8 mouse cellular contexts compared by ENCODE assay signal in genomic region chr16:90829894-90830685, GRCm38 (mm10). TPM values are rescaled to one million over a fixed set of nuclear protein-coding genes. Genes with fewer than 3 reads are reported as not detected.
A peak's percentile ranks its signal among the peaks of the same experiment; 100 is the strongest.
DNase-seq lines count a peak whose midpoint lies in the region; ATAC-seq and TF ChIP-seq lines count a peak whose summit lies in the region.

No protein-coding gene starts in this region.

- no peak overlapping the region for H3K27ac ChIP-seq in hindbrain, embryonic 12.5 days
- peak overlapping the region; percentile 40 for H3K27ac ChIP-seq in lung, embryonic 16.5 days (ENCODE audit: low read length)
- H3K27ac ChIP-seq in thymus, adult 2 months (ENCODE audit: control insufficient read depth, insufficient read depth, low read length) = no peak overlapping the region

- no peak for TF ChIP-seq POLR2A in thymus, adult 2 months (IDR thresholded peaks at IDR 0.05; ENCODE audit: control insufficient read depth, extremely low read depth, insufficient read depth, low read length, poor library complexity)

- under 1% methylated on average over 43 of the region's 45 CpGs for WGBS in hindbrain, embryonic 12.5 days
- under 1% methylated on average over 41 of the region's 45 CpGs for WGBS in lung, embryonic 16.5 days
- WGBS in thymus, adult 2 months = 2% methylated on average over 45 of the region's 45 CpGs

- peaks cover 36% of the 10 kb centered on the region for H3K4me1 ChIP-seq in hindbrain, embryonic 12.5 days
- H3K4me1 ChIP-seq in lung, embryonic 16.5 days (replicated peaks; ENCODE audit: control insufficient read depth, insufficient read depth, low read length) = peaks cover 19% of the 10 kb centered on the region
- no peaks in the 10 kb centered on the region for H3K4me1 ChIP-seq in thymus, adult 2 months (replicated peaks; ENCODE audit: control insufficient read depth, insufficient read depth, low read length)

- no peaks in the 10 kb centered on the region for H3K9me3 ChIP-seq in hindbrain, embryonic 12.5 days (replicated peaks)
- no peaks in the 10 kb centered on the region for H3K9me3 ChIP-seq in lung, embryonic 16.5 days (ENCODE audit: control insufficient read depth, low read length)

- peak overlapping the region; percentile 98 for H3K4me2 ChIP-seq in hindbrain, embryonic 12.5 days (replicated peaks)
- peak overlapping the region; percentile 99 for H3K4me2 ChIP-seq in lung, embryonic 16.5 days (ENCODE audit: low read depth, low read length)

- TF ChIP-seq CTCF in thymus, adult 2 months (IDR thresholded peaks at IDR 0.05; ENCODE audit: borderline replicate concordance, control insufficient read depth, extremely low read depth, insufficient read depth, low read length, poor library complexity) = no peak

- ATAC-seq in hindbrain, embryonic 12.5 days (ENCODE audit: low FRiP score) = peak; percentile 67
- ATAC-seq in lung, embryonic 16.5 days (ENCODE audit: low read depth) = peak; percentile 88

- peak overlapping the region; percentile 55 for H3K4me3 ChIP-seq in hindbrain, embryonic 12.5 days
- H3K4me3 ChIP-seq in lung, embryonic 16.5 days (ENCODE audit: low read length) = peak overlapping the region; percentile 61
- peak overlapping the region; percentile 33 for H3K4me3 ChIP-seq in thymus, adult 2 months (ENCODE audit: control insufficient read depth, insufficient read depth, low read length)

- H3K9ac ChIP-seq in hindbrain, embryonic 12.5 days = peak overlapping the region; percentile 62
- peak overlapping the region; percentile 72 for H3K9ac ChIP-seq in lung, embryonic 16.5 days (ENCODE audit: low read length)

- H3K27me3 ChIP-seq in hindbrain, embryonic 12.5 days = peaks cover 51% of the 10 kb centered on the region
- H3K27me3 ChIP-seq in lung, embryonic 16.5 days (ENCODE audit: control insufficient read depth, insufficient read depth, low read depth, low read length) = peaks cover 11% of the 10 kb centered on the region
- peaks cover 7% of the 10 kb centered on the region; the same call in 1 of the 2 replicates for H3K27me3 ChIP-seq in thymus, adult 2 months (ENCODE audit: control insufficient read depth, insufficient read depth, low read length)

- H3K36me3 ChIP-seq in hindbrain, embryonic 12.5 days = no peaks in the 10 kb centered on the region
- H3K36me3 ChIP-seq in lung, embryonic 16.5 days (ENCODE audit: control insufficient read depth, insufficient read depth, low read length) = no peaks in the 10 kb centered on the region
- no peaks in the 10 kb centered on the region for H3K36me3 ChIP-seq in thymus, adult 2 months (ENCODE audit: control insufficient read depth, insufficient read depth, low read length)

- DNase-seq in NIH3T3 (ENCODE audit: low read depth) = peak; percentile 75
- peak; percentile 80 for DNase-seq in cerebellum, postnatal 10 days
- peak; percentile 32 to 46 for DNase-seq in frontal cortex, postnatal 14 days (ENCODE audit: low spot score in 2 of 2)
- peak; percentile 55 to 67 for DNase-seq in layer of hippocampus, postnatal 10 days (ENCODE audit: low spot score in 2 of 2)
- DNase-seq in ovary, adult 18-20 months (ENCODE audit: low spot score) = peak; percentile 85
- peak; percentile 13 for DNase-seq in thymus, adult 2 months

RNA-seq across cellular contexts. Expression of gene Eva1c, which starts 3.6 kb away (rescaled TPM):
- polyA plus RNA-seq in hindbrain, embryonic 12.5 days (2016; fragmentation: Nextera tagmentation; extraction: Ambion mirVana) = 2.7 and 3.6 TPM in 2 replicates
- 1 to 10 TPM; 1.3 to 1.4 TPM for total RNA-seq in layer of hippocampus, postnatal 10 days (2021)
- polyA plus RNA-seq in lung, embryonic 16.5 days (2015; fragmentation: Nextera tagmentation; extraction: Ambion mirVana) = 3.8 and 4.6 TPM in 2 replicates
- 2.0 TPM in 2 replicates for polyA plus RNA-seq in thymus, adult 2 months (2012; rRNA removed)

RNA-seq across cellular contexts. Expression of gene Urb1, which starts 19.9 kb away (rescaled TPM):
- 12.6 and 13.8 TPM in 2 replicates for polyA plus RNA-seq in hindbrain, embryonic 12.5 days (2016; fragmentation: Nextera tagmentation; extraction: Ambion mirVana)
- total RNA-seq in layer of hippocampus, postnatal 10 days (2021) = 10 to 100 TPM; 17.2 to 18.7 TPM
- polyA plus RNA-seq in lung, embryonic 16.5 days (2015; fragmentation: Nextera tagmentation; extraction: Ambion mirVana) = 6.9 and 8.1 TPM in 2 replicates
- polyA plus RNA-seq in thymus, adult 2 months (2012; rRNA removed) = 9.3 and 10.3 TPM in 2 replicates

Comparison
In these comparisons a context has a peak if more than half of its experiments do, and no peak if none do; other contexts are left out.
1. DNase-seq: peak in every context shown above with its lines; median percentile 85 in ovary, adult 18-20 months; 80 in cerebellum, postnatal 10 days; 75 in NIH3T3; 61 in layer of hippocampus, postnatal 10 days; 39 in frontal cortex, postnatal 14 days; 13 in thymus, adult 2 months.